Mouse (Mus musculus): ENCODE measurements around the gene Trpm1. TPM values are rescaled to one million over a fixed set of nuclear protein-coding genes. Genes with fewer than 3 reads are reported as not detected.

Gene Trpm1
- total and polyA plus RNA-seq, 2 experiments from 2014 or later = 0.45 TPM; not detected in 1

DNA sequence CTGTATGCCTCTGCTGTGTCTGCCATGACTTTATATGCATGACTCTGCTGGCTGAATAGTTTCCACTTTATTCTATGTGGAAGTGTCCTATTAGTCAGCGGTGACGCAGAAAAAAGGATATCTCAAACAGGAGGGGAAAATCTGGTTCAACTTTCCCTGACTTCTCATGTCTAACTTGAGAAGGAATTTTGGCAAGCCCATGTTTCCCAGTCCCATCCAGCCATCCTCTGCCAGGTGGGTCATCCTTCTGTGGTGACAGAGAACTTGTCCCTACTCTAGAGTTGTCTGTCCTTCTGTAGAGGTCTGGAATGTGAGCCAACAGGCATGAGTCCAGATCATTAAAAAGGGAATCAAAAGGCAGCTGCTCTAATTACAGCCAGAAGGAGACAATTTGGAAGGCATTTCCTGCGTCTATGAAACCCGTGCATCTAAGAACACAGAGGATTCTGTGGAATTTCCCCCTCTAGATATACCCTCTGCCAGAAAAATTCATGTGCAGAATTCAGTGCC is 86.2 kb downstream of the Trpm1 start:
- DNase-seq = peak; percentile 43
- no peak overlapping the region for H3K27ac ChIP-seq (ENCODE audit: low read depth, low read length)
- H3K27me3 ChIP-seq (ENCODE audit: insufficient read depth, low read length) = no peaks in the 10 kb centered on the region
- no peaks in the 10 kb centered on the region; the same call in 1 of the 2 replicates for H3K4me1 ChIP-seq (ENCODE audit: insufficient read depth)
- H3K9me3 ChIP-seq (ENCODE audit: low read length) = no peaks in the 10 kb centered on the region
- no peak for TF ChIP-seq CTCF (IDR thresholded peaks at IDR 0.05; ENCODE audit: low read depth)
- H3K4me3 ChIP-seq (ENCODE audit: low read depth, low read length) = no peak overlapping the region
- H3K36me3 ChIP-seq (ENCODE audit: insufficient read depth) = no peaks in the 10 kb centered on the region
- H3K4me2 ChIP-seq (ENCODE audit: low read depth) = no peak overlapping the region
- H3K9ac ChIP-seq = no peak overlapping the region
- peak; percentile 32; the same call in 1 of the 2 replicates for ATAC-seq
- 48% methylated on average over 4 of the region's 4 CpGs for WGBS

DNA sequence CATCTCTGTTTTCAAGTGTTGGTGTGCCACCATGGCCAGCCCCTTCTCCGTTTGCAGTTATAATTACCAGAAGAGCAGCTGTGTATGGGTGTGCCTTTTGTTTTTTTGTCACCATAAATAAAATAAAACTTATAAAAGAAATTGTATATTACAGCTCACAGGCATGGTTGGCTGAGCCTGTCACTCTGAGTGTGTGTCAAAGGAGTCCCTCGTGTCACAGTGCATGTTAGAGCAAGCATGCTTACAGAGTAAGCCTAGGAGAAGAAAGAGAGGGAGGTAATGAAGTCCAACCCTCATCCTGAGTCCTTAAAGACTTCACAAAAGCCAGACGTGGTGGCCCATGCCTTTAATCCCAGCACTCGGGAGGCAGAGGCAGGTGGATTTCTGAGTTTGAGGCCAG is 88.8 kb downstream of the Trpm1 start:
- Histone ChIP-seq H3K27ac (ENCODE audit: low read depth, low read length) (no peak overlapping the region), H3K36me3 (ENCODE audit: insufficient read depth) (no peaks in the 10 kb centered on the region), H3K4me1 (ENCODE audit: insufficient read depth) (no peaks in the 10 kb centered on the region; the same call in 1 of the 2 replicates), H3K4me3 (ENCODE audit: low read depth, low read length) (no peak overlapping the region), H3K9ac (no peak overlapping the region), H3K4me2 (ENCODE audit: low read depth) (no peak overlapping the region), H3K9me3 (ENCODE audit: low read length) (no peaks in the 10 kb centered on the region), H3K27me3 (ENCODE audit: insufficient read depth, low read length) (no peaks in the 10 kb centered on the region)
- no peak for TF ChIP-seq CTCF (IDR thresholded peaks at IDR 0.05; ENCODE audit: low read depth)
- 72% methylated on average over 4 of the region's 4 CpGs for WGBS
- ATAC-seq = no peak
- DNase-seq = no peak

DNA sequence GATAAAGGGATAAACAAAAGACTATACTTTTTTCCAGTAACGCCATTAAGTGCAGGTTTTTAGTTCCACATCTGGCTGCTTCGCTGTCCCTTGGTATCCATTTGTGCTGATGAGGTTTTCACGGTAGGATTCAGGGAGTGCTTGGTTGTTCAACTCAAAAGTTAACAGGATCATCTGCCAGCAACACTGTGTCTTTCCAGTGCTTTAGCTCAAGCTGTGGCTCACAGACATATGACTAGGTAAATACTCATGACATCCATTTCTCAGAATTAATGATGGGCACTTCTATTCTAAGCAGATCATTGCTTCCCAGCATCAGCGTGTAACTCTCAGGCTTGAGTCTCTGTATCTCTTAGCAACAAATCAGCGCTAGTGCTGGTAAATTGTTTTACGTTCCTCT is 90.7 kb downstream of the Trpm1 start:
- Histone ChIP-seq H3K9me3 (ENCODE audit: low read length) (no peaks in the 10 kb centered on the region), H3K27ac (ENCODE audit: low read depth, low read length) (no peak overlapping the region), H3K36me3 (ENCODE audit: insufficient read depth) (no peaks in the 10 kb centered on the region), H3K4me1 (ENCODE audit: insufficient read depth) (no peaks in the 10 kb centered on the region), H3K9ac (no peak overlapping the region), H3K4me3 (ENCODE audit: low read depth, low read length) (no peak overlapping the region), H3K4me2 (ENCODE audit: low read depth) (no peak overlapping the region), H3K27me3 (ENCODE audit: insufficient read depth, low read length) (no peaks in the 10 kb centered on the region)
- TF ChIP-seq CTCF (IDR thresholded peaks at IDR 0.05; ENCODE audit: low read depth) = no peak
- WGBS = 89% methylated on average over 6 of the region's 6 CpGs
- DNase-seq (no peak), ATAC-seq (no peak)

GRCm38 (mm10) chr7:64246713-64247112 is 93.1 kb downstream of the Trpm1 start:
- H3K36me3 ChIP-seq (ENCODE audit: insufficient read depth) = no peaks in the 10 kb centered on the region
- ATAC-seq (no peak), DNase-seq (no peak)
- no peak overlapping the region for H3K4me3 ChIP-seq (ENCODE audit: low read depth, low read length)
- H3K9ac ChIP-seq = no peak overlapping the region
- no peak overlapping the region for H3K27ac ChIP-seq (ENCODE audit: low read depth, low read length)
- 54% methylated on average over 4 of the region's 4 CpGs for WGBS
- H3K27me3 ChIP-seq (ENCODE audit: insufficient read depth, low read length) = no peaks in the 10 kb centered on the region
- no peaks in the 10 kb centered on the region for H3K9me3 ChIP-seq (ENCODE audit: low read length)
- no peak for TF ChIP-seq CTCF (IDR thresholded peaks at IDR 0.05; ENCODE audit: low read depth)
- no peaks in the 10 kb centered on the region for H3K4me1 ChIP-seq (ENCODE audit: insufficient read depth)
- H3K4me2 ChIP-seq (ENCODE audit: low read depth) = no peak overlapping the region

- H3K4me2 ChIP-seq (ENCODE audit: low read depth) = no peak overlapping the region
- DNase-seq (no peak), ATAC-seq (no peak)
- H3K27ac ChIP-seq (ENCODE audit: low read depth, low read length) = no peak overlapping the region
- WGBS = 86% methylated on average over 1 of the region's 1 CpGs
- H3K9me3 ChIP-seq (ENCODE audit: low read length) = no peaks in the 10 kb centered on the region
- no peaks in the 10 kb centered on the region for H3K27me3 ChIP-seq (ENCODE audit: insufficient read depth, low read length)
- no peak overlapping the region for H3K4me3 ChIP-seq (ENCODE audit: low read depth, low read length)
- no peaks in the 10 kb centered on the region for H3K4me1 ChIP-seq (ENCODE audit: insufficient read depth)
- TF ChIP-seq CTCF (IDR thresholded peaks at IDR 0.05; ENCODE audit: low read depth) = no peak
- H3K9ac ChIP-seq = no peak overlapping the region
- no peaks in the 10 kb centered on the region for H3K36me3 ChIP-seq (ENCODE audit: insufficient read depth)
Measured at GRCm38 (mm10) chr7:64248352-64248751, 94.7 kb downstream of the Trpm1 start.

GRCm38 (mm10) chr7:64249715-64250114 is 96.1 kb downstream of the Trpm1 start:
- Histone ChIP-seq H3K27me3 (ENCODE audit: insufficient read depth, low read length) (no peaks in the 10 kb centered on the region), H3K9ac (no peak overlapping the region), H3K36me3 (ENCODE audit: insufficient read depth) (no peaks in the 10 kb centered on the region), H3K4me1 (ENCODE audit: insufficient read depth) (no peaks in the 10 kb centered on the region), H3K4me3 (ENCODE audit: low read depth, low read length) (no peak overlapping the region), H3K27ac (ENCODE audit: low read depth, low read length) (no peak overlapping the region), H3K9me3 (ENCODE audit: low read length) (no peaks in the 10 kb centered on the region), H3K4me2 (ENCODE audit: low read depth) (no peak overlapping the region)
- WGBS = 84% methylated on average over 4 of the region's 4 CpGs
- no peak for ATAC-seq
- no peak for TF ChIP-seq CTCF (IDR thresholded peaks at IDR 0.05; ENCODE audit: low read depth)
- no peak for DNase-seq

GRCm38 (mm10) chr7:64250417-64250816 is 96.8 kb downstream of the Trpm1 start:
- no peak overlapping the region for H3K4me2 ChIP-seq (ENCODE audit: low read depth)
- H3K4me3 ChIP-seq (ENCODE audit: low read depth, low read length) = no peak overlapping the region
- no peak for ATAC-seq
- H3K9me3 ChIP-seq (ENCODE audit: low read length) = no peaks in the 10 kb centered on the region
- no peaks in the 10 kb centered on the region for H3K4me1 ChIP-seq (ENCODE audit: insufficient read depth)
- H3K27ac ChIP-seq (ENCODE audit: low read depth, low read length) = no peak overlapping the region
- no peak overlapping the region for H3K9ac ChIP-seq
- no peak for TF ChIP-seq CTCF (IDR thresholded peaks at IDR 0.05; ENCODE audit: low read depth)
- 90% methylated on average over 7 of the region's 7 CpGs for WGBS
- no peak for DNase-seq
- H3K36me3 ChIP-seq (ENCODE audit: insufficient read depth) = no peaks in the 10 kb centered on the region
- H3K27me3 ChIP-seq (ENCODE audit: insufficient read depth, low read length) = no peaks in the 10 kb centered on the region

Measured in forebrain, postnatal 0 days (tissue).